Mouse (Mus musculus): ENCODE results near the gene Foxi3. TPM values are rescaled to one million over a fixed set of nuclear protein-coding genes. Genes with fewer than 3 reads are reported as not detected.

Gene Foxi3
- polyA plus RNA-seq (2015; fragmentation: Nextera tagmentation; extraction: Ambion mirVana): not detected in 2 replicates

GRCm38 (mm10) chr6:70956285-70956912 is at the start of gene Foxi3:
Gene Foxi3 (plus strand): TSS chr6:70956531.
- Histone ChIP-seq H3K36me3 (ENCODE audit: control insufficient read depth, insufficient read depth, low read length) (no peaks in the 10 kb centered on the region), H3K9me3 (ENCODE audit: control insufficient read depth, low read length) (no peaks in the 10 kb centered on the region), H3K4me1 (replicated peaks; ENCODE audit: control insufficient read depth, insufficient read depth) (no peaks in the 10 kb centered on the region), H3K27ac (replicated peaks) (no peak within 1 kb of the TSS), H3K4me3 (ENCODE audit: low read depth, low read length) (peak within 1 kb of the TSS; percentile 31), H3K9ac (ENCODE audit: low read length) (no peak within 1 kb of the TSS), H3K4me2 (replicated peaks; ENCODE audit: low read depth) (peak within 1 kb of the TSS; percentile 47), H3K27me3 (ENCODE audit: control insufficient read depth, insufficient read depth, low read length) (peaks cover 23% of the 10 kb centered on the region)
- TF ChIP-seq EP300 (optimal IDR thresholded peaks at IDR 0.05): no peak
- no peak for TF ChIP-seq CTCF (IDR thresholded peaks at IDR 0.05; ENCODE audit: low read depth)
- ATAC-seq (ENCODE audit: low FRiP score, low TSS enrichment) (0 out of 2 replicates have a peak, but pooled peaks have one; percentile 24), DNase-seq (ENCODE audit: low spot score) (peak; percentile 58)
- under 1% methylated on average over 54 of the region's 67 CpGs for WGBS

- H3K4me3 ChIP-seq (ENCODE audit: low read depth, low read length): no peak overlapping the region
- peaks cover 14% of the 10 kb centered on the region; the same call in 1 of the 2 replicates for H3K36me3 ChIP-seq (ENCODE audit: control insufficient read depth, insufficient read depth, low read length)
- 91% methylated on average over 7 of the region's 7 CpGs for WGBS
- DNase-seq (ENCODE audit: low spot score): no peak
- no peak overlapping the region for H3K4me2 ChIP-seq (replicated peaks; ENCODE audit: low read depth)
- no peak overlapping the region for H3K9ac ChIP-seq (ENCODE audit: low read length)
- H3K9me3 ChIP-seq (ENCODE audit: control insufficient read depth, low read length): no peaks in the 10 kb centered on the region
- H3K27me3 ChIP-seq (ENCODE audit: control insufficient read depth, insufficient read depth, low read length): no peaks in the 10 kb centered on the region
- no peak for ATAC-seq (ENCODE audit: low FRiP score, low TSS enrichment)
- no peak for TF ChIP-seq CTCF (IDR thresholded peaks at IDR 0.05; ENCODE audit: low read depth)
- TF ChIP-seq EP300 (optimal IDR thresholded peaks at IDR 0.05): no peak
- H3K4me1 ChIP-seq (replicated peaks; ENCODE audit: control insufficient read depth, insufficient read depth): no peaks in the 10 kb centered on the region
- H3K27ac ChIP-seq (replicated peaks): no peak overlapping the region
These were observed 46.8 kb upstream of the Foxi3 start for GRCm38 (mm10) chr6:70909572-70909971.

- H3K27ac ChIP-seq (replicated peaks): no peak overlapping the region
- H3K9me3 ChIP-seq (ENCODE audit: control insufficient read depth, low read length): no peaks in the 10 kb centered on the region
- ATAC-seq (ENCODE audit: low FRiP score, low TSS enrichment) (no peak), DNase-seq (ENCODE audit: low spot score) (no peak)
- no peak overlapping the region for H3K9ac ChIP-seq (ENCODE audit: low read length)
- H3K4me2 ChIP-seq (replicated peaks; ENCODE audit: low read depth): no peak overlapping the region
- H3K27me3 ChIP-seq (ENCODE audit: control insufficient read depth, insufficient read depth, low read length): no peaks in the 10 kb centered on the region
- H3K36me3 ChIP-seq (ENCODE audit: control insufficient read depth, insufficient read depth, low read length): peaks cover 11% of the 10 kb centered on the region; the same call in 1 of the 2 replicates
- TF ChIP-seq EP300 (optimal IDR thresholded peaks at IDR 0.05) (no peak), CTCF (IDR thresholded peaks at IDR 0.05; ENCODE audit: low read depth) (no peak)
- no peak overlapping the region for H3K4me3 ChIP-seq (ENCODE audit: low read depth, low read length)
- 56% methylated on average over 4 of the region's 4 CpGs for WGBS
- no peaks in the 10 kb centered on the region for H3K4me1 ChIP-seq (replicated peaks; ENCODE audit: control insufficient read depth, insufficient read depth)
These were observed 46.0 kb upstream of the Foxi3 start for GRCm38 (mm10) chr6:70910285-70910684.

GRCm38 (mm10) chr6:70911668-70912395 is 44.5 kb upstream of the Foxi3 start:
- no peak for ATAC-seq (ENCODE audit: low FRiP score, low TSS enrichment)
- TF ChIP-seq CTCF (IDR thresholded peaks at IDR 0.05; ENCODE audit: low read depth) (no peak), EP300 (optimal IDR thresholded peaks at IDR 0.05) (no peak)
- no peak for DNase-seq (ENCODE audit: low spot score)

GRCm38 (mm10) chr6:70912396-70912765 is 44.0 kb upstream of the Foxi3 start:
- Histone ChIP-seq H3K4me1 (replicated peaks; ENCODE audit: control insufficient read depth, insufficient read depth) (no peaks in the 10 kb centered on the region), H3K9me3 (ENCODE audit: control insufficient read depth, low read length) (no peaks in the 10 kb centered on the region), H3K9ac (ENCODE audit: low read length) (no peak overlapping the region), H3K27me3 (ENCODE audit: control insufficient read depth, insufficient read depth, low read length) (no peaks in the 10 kb centered on the region), H3K4me3 (ENCODE audit: low read depth, low read length) (no peak overlapping the region), H3K27ac (replicated peaks) (no peak overlapping the region), H3K36me3 (ENCODE audit: control insufficient read depth, insufficient read depth, low read length) (no peaks in the 10 kb centered on the region), H3K4me2 (replicated peaks; ENCODE audit: low read depth) (no peak overlapping the region)
- TF ChIP-seq CTCF (IDR thresholded peaks at IDR 0.05; ENCODE audit: low read depth) (no peak), EP300 (optimal IDR thresholded peaks at IDR 0.05) (no peak)
- no peak for DNase-seq (ENCODE audit: low spot score)
- ATAC-seq (ENCODE audit: low FRiP score, low TSS enrichment): no peak
- WGBS: 65% methylated on average over 7 of the region's 7 CpGs

More at GRCm38 (mm10) chr6:70911668-70912395, 44.5 kb upstream of the Foxi3 start:
- WGBS: 11% methylated on average over 20 of the region's 20 CpGs
- Histone ChIP-seq H3K4me1 (replicated peaks; ENCODE audit: control insufficient read depth, insufficient read depth) (no peaks in the 10 kb centered on the region), H3K4me2 (replicated peaks; ENCODE audit: low read depth) (peak overlapping the region; percentile 12; the same call in 1 of the 2 replicates), H3K9me3 (ENCODE audit: control insufficient read depth, low read length) (no peaks in the 10 kb centered on the region), H3K36me3 (ENCODE audit: control insufficient read depth, insufficient read depth, low read length) (no peaks in the 10 kb centered on the region), H3K27ac (replicated peaks) (no peak overlapping the region), H3K4me3 (ENCODE audit: low read depth, low read length) (no peak overlapping the region), H3K9ac (ENCODE audit: low read length) (no peak overlapping the region), H3K27me3 (ENCODE audit: control insufficient read depth, insufficient read depth, low read length) (no peaks in the 10 kb centered on the region)

- 0 out of 2 replicates have a peak, but pooled peaks cover 3% of the 10 kb centered on the region for H3K4me1 ChIP-seq (replicated peaks; ENCODE audit: control insufficient read depth, insufficient read depth)
- H3K4me2 ChIP-seq (replicated peaks; ENCODE audit: low read depth): no peak within 1 kb of the TSS
- H3K36me3 ChIP-seq (ENCODE audit: control insufficient read depth, insufficient read depth, low read length): no peaks in the 10 kb centered on the region
- no peak for ATAC-seq (ENCODE audit: low FRiP score, low TSS enrichment)
- whole genome bisulfite sequencing: 86% methylated on average over 3 of the region's 3 CpGs
- no peak within 1 kb of the TSS for H3K4me3 ChIP-seq (ENCODE audit: low read depth, low read length)
- no peaks in the 10 kb centered on the region for H3K27me3 ChIP-seq (ENCODE audit: control insufficient read depth, insufficient read depth, low read length)
- DNase-seq (ENCODE audit: low spot score): no peak
- no peak for TF ChIP-seq EP300 (optimal IDR thresholded peaks at IDR 0.05)
- TF ChIP-seq CTCF (IDR thresholded peaks at IDR 0.05; ENCODE audit: low read depth): no peak
- H3K27ac ChIP-seq (replicated peaks): no peak within 1 kb of the TSS
- H3K9me3 ChIP-seq (ENCODE audit: control insufficient read depth, low read length): no peaks in the 10 kb centered on the region
- H3K9ac ChIP-seq (ENCODE audit: low read length): no peak within 1 kb of the TSS
These were observed 37.5 kb upstream of the Foxi3 start, which contains the start of gene Tex37 for GRCm38 (mm10) chr6:70918827-70919226. Gene Tex37 (minus strand): TSS chr6:70918927.
